Mouse (Mus musculus) frontal cortex, postnatal 14 days (tissue): Measurements from ENCODE around the gene Asb3.

Source experiments
- DNase-seq, 2 experiments: peaks; one replicate each; pipeline ENCODE4 v3.0.0; 2022; ENCODE audit warnings: low spot score in 2 of 2

Asb3 gene

DNA sequence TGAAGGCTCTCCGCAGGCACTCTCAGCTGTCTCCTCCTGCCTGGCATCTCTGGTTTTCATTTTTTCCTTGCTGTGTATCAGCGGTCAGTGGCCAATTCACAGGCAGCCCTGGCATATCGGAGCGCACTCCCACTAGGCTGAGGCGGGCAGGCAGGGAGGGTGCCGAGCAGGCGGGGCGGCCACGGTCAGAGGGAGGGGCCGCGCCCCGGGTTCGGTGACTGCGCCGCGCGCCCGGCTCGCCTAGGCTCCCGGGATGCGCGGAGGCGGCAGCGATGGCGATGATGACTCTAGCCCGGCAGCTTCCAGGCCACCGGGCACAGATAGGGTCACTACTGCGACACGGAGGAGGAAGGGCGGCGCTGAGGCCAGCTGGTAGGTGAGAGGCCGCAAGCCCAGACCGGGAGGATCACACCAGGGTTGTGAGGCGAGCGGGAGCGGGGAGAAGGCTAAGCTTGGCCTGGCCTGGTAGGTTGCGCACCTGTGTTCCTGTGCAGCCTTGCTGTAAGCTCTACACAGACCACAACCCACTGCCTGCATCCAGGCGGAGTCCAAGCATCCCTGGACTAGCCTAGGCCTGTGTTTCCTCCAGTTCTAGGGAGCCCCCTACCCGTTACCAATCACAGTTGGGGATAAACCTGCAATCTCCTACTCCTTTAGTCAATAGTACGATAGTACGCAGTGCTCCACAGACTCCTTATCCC is at the start of gene Asb3, which contains the start of gene Gpr75:
Gene Asb3 (plus strand): TSS at position 246 of the 701 bp plus-strand sequence.
Gene Gpr75 (plus strand): TSS at position 188 of the 701 bp plus-strand sequence.
- peak; percentile 37 to 56 for DNase-seq

DNA sequence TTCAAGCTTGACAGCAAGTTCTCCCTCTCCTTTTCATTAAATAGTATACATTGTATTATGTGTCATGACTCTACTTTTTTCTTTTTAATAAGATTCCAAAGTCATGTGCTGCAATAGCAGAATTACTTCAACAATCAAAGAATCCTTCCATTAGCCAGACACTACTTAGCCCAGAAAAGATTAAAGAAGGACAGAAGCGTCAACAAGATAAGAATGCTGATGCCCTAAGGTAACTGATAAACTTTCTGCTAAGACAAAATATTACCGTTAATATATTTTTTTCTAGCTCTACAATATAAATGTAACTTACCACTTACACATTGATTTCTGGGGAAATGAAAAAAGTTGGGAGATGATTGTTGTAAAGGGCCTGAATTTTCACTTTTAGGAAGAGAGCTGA is 46.4 kb upstream of the Asb3 start:
- no peak for DNase-seq

GRCm38 (mm10) chr11:30844355-30844754 is 40.9 kb upstream of the Asb3 start:
- no peak for DNase-seq

GRCm38 (mm10) chr11:30872425-30872824 is 12.8 kb upstream of the Asb3 start:
- DNase-seq: no peak

GRCm38 (mm10) chr11:30888153-30888552 is 2.9 kb downstream of the Asb3 start:
- DNase-seq: no peak

- DNase-seq: no peak
These were observed 11.0 kb downstream of the Asb3 start for GRCm38 (mm10) chr11:30896201-30896600.

DNA sequence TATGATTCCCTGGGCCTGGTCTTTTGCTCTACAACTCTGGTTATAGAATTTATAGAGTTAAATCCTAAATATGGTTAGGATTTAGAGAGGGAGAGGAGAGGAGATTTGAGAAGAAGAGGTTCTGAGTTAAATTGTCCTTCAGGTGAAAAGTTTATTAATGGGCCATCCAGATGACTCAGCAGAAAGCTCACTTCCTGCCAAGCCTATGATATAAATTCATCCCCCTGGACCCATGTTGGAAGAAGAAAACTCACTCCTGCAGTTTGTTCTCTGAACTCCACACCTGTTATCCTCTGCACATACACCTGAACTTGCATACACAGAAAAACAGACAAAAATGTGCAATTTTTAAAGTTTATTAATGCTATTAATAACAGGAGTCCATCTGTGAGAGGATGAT is 14.1 kb downstream of the Asb3 start:
- DNase-seq: no peak

GRCm38 (mm10) chr11:30912311-30912710 is 27.1 kb downstream of the Asb3 start:
- DNase-seq: no peak

- DNase-seq: no peak
These were observed 35.4 kb downstream of the Asb3 start for GRCm38 (mm10) chr11:30920641-30921040.

DNA sequence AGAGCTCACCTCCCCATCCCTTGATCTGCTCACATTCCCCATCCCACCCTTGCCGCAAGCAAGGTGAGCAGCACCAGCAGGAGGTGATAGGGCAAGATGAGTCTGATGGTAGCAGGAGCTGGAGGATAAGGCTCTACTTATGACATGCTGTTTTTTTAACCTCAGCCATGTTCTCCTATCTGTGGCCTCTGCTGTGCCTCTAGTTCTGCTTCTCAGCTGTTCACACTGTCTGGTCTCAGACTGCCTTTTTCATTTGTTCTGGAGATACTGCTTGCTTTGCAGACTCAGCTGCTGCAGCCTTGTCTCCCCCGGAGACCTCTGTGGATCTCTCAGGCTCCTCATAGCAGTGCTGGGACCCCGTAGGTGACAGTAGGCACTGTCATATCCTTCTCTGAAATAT is 38.1 kb downstream of the Asb3 start:
- no peak for DNase-seq

DNA sequence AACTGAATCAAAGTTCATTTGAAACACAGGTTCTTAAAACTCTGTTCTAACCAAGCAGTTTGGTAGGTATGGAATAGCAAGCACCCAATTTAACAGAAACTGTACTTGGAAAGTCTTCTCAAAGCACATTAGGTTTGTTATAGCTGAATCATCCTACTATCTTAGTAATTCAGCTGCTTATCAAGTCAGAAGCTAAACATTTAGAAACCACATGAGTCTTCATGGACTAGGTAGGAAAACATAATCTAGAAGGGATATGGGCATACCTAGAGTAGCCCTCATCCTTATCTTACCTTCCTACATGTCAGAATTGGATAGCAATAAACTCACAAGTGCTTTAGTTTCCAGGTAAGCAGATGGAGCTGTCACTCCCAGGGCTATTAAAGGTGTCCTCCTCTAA is 42.9 kb downstream of the Asb3 start:
- DNase-seq: no peak

DNA sequence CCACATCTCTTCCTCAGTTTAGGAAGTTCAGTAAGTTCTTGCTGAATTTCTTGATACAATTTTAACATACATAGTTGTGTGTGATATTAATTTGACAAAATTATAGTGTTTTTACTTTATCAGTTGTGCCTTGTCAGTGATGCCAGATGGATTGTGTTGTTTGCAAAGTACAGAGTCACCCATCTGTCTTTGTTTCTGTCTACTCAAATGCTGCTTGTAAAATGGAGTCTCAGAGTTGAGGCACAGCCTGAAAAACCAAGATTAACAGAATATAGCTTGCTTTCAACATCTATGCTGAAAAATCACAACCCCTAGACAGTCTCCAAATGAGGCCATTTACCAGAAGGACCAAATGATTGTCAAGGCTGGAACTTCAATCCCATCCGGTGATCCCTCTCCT is 43.3 kb downstream of the Asb3 start:
- DNase-seq: no peak

DNA sequence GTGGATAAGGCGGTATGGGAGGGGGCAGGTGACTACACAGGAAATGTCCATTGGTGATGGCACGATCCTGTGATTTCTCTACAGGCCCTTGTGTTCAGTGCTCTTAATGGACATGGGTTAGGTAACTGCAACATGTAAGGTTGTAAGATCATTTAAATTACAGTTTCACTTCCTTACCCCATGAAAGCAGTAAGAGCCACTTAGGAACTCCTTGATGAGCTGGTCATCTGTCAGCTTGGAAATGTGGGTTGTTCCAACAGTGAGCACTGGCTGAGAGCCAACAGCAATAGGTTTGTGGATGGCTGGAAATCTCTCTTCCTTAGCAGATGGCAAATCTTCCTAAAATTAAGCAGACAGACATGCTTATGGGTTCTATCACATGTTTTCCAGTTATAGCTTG is 58.3 kb downstream of the Asb3 start:
- no peak for DNase-seq

DNA sequence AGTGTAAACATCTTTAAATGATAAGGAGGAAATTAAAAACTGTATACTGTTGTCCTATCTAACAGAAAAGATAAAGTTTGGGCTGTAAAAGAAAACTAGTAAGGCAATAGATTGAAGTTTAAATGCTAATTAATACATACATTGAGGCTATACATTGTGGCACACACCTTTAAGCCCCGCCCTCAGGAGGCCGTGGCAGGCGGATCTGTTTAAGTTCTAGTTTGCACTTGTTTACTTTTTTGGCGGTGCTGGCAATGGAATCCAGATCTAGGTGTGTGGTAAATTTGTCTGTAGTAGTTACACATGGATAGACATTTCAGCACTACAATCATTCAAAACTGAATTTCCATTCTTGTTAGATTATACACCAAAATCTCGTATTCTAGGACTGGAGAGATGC is 67.6 kb downstream of the Asb3 start:
- no peak for DNase-seq

GRCm38 (mm10) chr11:30953469-30954154 is 68.4 kb downstream of the Asb3 start:
- peak; percentile 26 to 31 for DNase-seq

GRCm38 (mm10) chr11:30954279-30954725 is 69.1 kb downstream of the Asb3 start, which contains the start of gene Erlec1:
Gene Erlec1 (minus strand): TSS chr11:30954335.
- peak; percentile 85 to 86 for DNase-seq

DNA sequence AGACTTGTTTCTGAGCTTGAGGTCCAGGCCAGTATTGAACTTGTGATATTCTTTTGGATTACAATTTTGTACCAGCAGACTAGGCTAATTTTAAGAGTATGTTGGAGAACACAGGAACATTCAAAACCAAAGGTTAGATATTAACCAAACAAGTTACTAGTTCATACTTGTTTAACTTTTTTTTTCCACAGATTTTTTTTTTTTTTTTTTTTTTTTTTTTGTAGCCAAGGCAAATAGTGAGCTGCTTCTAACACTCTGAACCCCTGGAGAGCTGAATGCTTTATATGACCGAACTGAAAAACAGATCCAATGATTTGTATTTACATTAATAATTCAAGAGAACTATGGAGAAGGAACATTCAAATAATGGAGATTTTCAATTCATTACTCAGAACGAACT is 100.0 kb downstream of the Asb3 start:
- no peak for DNase-seq

DNA sequence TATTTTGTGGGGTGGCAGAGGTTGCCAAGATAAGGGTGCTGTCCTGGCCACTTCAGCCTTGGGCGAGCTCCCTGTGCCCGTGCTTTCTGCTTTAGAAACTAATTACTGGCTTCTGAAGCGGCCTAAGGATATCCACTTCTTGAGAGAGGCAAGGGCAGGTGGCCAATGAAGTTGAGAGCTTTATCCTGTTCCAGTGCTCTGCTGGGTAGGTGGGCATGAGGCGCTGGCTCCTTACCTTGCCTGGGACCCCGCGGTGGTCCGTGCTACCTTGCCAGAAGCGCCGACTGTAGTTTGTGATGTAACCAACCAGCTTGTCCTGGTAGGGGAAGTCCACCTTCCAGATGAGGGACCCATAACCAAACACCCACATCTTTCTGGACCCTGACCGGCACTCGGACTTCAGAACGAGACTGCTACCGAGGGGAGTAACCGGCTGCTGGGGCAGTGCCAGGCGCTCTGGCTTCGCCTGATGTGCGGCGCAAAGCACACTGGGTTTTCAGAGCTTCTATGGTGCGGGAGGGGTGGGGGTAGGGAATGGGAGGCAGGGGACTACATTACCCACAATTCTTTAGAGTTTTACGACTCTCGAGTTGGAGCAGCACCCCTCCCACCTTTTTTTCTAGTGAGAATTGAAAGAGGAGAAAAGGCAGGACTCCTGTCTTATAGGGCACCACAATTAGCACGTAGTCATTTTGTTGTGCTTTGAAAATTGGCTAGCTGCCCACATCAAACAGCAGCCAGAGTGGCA is 100.8 kb downstream of the Asb3 start, which contains the start of gene Chac2:
Gene Chac2 (minus strand): TSS at position 474 of the 748 bp plus-strand sequence.
- peak; percentile 75 to 77 for DNase-seq

- no peak for DNase-seq
These were observed 101.4 kb downstream of the Asb3 start for GRCm38 (mm10) chr11:30986625-30987017.

GRCm38 (mm10) chr11:30996670-30997069 is 111.5 kb downstream of the Asb3 start:
- DNase-seq: no peak

DNA sequence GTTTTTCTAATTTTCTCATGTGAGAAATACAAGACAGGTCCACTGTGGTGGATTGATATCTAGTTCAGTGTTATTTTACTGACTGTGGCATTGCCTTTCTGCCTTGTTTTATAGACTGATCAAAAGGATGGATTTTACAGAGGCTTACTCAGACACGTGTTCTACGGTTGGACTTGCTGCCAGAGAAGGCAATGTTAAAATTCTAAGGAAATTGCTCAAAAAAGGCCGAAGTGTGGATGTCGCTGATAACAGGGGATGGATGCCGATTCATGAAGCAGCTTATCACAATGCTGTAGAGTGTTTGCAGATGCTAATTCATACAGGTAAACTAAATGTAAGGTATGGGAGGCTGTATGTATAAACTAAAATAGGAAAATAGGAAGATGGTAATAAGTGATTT is 113.0 kb downstream of the Asb3 start:
- DNase-seq: no peak

DNA sequence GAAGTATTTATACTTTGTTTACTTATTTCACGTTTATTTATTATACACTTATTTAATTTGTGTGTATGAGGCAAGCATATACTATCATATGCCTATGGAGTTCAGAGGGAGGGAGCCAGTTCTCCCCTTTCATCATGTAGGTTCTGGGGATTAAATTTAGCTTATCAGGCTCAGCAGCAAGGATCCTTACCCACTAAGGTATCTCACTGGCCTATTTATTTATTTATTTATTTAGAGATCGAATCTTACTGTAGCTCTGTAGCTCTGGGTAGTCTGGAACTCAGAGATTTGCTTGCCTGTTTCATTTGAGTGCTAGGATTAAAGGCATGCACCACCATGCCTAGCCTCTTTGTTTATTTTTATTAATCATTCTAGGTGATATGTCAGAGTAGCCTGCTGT is 113.5 kb downstream of the Asb3 start:
- DNase-seq: no peak
